Mouse (Mus musculus): Measurements from ENCODE around the gene Teddm2.
A peak's percentile ranks its signal among the peaks of the same experiment; 100 is the strongest.

The Teddm2 gene

DNA sequence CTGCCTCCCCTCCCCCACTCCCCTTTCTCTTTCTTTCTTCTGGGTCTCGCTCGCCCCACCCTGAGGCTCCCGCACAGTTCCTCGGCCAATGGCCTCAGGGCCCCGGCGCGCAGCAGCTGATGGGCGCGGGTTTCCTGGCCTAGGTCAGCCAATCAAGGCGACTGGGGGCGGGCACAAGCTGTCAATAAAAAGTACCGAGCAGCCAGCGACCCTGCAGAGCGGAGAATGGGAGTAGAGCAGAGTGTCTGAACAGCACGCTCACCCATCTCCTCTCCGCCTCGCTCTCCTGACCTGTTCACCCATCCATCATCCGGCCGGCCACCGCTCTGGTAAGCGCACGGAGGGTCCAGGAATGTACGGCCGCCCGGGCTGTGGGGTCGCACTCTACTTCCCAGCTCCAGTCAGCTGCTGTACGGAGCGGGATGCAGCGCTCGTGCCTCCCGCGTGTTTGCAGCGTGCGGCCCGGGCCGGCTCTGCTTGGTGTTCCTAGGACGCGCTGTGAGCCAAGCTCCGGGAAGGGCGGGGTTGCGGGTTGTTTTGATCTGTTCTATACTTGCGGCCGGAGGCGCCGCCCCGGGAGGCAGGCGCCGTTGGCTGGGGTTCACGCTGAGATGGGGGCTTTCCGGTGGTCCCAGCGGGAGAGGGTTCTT, at the start of gene Teddm2, which contains the start of gene Glul:
Teddm2 (minus strand) TSS at position 498 of the 650 bp plus-strand sequence.
Glul (plus strand) TSS at position 214 of the 650 bp plus-strand sequence.
- DNase-seq (ENCODE audit: low read depth, low spot score): peak; percentile 89

DNA sequence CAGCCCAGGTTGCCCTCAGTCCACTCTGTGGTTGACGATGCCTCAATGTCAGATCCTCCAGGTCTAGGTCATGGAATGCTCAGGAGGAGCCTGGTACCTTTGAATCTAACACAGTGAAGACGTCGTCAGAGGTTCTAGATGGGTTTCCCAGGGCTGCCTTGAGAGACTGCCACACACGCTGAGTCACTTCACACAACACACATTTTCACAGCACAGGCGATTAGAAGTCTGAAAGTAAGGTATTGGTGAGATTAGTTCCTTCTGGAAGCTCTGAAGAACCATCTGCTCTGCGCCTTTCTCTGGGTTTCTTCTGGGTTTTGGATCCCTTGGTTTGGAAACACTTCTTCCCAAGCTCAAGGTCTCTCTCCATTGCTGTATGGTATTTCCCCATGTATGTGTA, 47.8 kb upstream of the Teddm2 start:
- DNase-seq (ENCODE audit: low read depth, low spot score): no peak

DNA sequence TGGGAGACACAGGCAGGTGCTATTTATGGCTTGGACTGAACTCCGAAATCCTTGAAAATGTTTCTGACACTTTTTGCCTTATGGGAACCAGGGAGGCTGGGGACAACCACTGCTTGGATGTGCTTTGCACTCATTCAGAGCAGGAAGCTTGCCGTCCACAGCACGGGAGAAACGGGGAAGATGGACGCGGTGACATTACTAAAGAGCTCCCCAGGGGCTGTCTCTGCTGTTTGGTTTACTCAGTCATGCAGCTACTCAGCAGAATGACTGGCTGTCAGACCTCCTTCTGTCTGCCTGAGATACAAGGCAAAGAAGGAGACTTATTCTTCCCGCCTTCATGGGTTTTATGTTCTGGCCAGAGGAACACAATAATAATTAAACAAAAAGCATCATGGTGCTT, 46.9 kb upstream of the Teddm2 start:
- DNase-seq (ENCODE audit: low read depth, low spot score): no peak

DNA sequence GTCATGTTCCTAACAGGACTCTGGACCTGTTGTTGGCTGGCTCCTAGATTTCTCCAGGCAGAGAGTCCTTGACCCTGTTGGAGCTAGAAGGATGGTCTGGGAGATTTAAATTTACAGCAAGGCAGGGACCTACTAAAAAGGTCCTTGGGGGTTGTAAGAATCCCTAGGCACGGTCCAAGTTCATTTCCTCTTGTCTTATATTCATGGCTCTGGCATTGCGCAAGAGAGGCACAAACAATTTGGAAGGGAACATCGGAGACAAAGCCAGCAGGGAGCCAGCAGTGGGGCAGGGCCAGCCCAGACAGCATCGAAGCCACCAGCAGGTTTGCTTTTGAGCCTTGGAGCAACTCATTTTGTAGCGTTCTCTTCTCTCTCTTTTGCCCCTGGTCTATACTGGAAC, 45.2 kb upstream of the Teddm2 start:
- no peak for DNase-seq (ENCODE audit: low read depth, low spot score)

DNA sequence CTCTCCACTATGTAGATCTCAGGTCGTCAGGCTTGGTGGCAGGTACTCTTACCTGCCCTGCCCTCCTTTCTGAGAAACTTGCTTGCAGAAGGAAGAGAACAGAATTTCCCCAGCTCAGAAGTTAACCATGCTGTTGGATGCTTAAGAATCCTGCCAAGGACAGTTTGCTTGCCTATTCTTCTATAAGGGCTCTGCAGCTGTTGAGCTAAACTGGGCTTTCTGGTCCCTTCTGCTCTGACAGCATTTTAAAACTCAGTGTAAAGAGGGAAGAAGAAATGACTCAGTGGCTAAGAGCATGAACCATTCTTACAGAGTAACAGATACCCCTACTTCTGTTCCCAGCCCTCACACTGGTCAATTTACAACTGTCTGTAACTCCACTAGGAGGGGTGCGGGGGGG, 41.0 kb upstream of the Teddm2 start:
- DNase-seq (ENCODE audit: low read depth, low spot score): no peak

DNA sequence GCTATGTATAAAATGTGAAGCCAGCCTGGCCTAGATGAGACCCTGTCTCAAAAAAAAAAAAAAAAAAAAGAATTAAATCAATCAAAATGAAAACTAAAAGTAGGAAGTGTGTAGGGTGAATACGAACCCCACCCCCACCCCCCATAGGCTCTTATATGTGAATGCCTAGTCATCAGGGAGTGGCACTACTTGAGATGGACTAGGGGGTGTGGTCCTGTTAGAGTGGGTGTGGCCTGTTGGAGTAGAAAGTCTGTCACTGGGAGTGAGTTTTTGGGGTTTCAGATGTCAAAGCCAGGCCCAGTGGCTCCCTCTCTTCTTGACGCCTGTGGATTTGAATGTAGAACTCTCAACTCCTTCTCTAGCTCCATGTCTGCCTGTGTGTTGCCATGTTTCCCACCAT, 37.0 kb upstream of the Teddm2 start:
- no peak for DNase-seq (ENCODE audit: low read depth, low spot score)

DNA sequence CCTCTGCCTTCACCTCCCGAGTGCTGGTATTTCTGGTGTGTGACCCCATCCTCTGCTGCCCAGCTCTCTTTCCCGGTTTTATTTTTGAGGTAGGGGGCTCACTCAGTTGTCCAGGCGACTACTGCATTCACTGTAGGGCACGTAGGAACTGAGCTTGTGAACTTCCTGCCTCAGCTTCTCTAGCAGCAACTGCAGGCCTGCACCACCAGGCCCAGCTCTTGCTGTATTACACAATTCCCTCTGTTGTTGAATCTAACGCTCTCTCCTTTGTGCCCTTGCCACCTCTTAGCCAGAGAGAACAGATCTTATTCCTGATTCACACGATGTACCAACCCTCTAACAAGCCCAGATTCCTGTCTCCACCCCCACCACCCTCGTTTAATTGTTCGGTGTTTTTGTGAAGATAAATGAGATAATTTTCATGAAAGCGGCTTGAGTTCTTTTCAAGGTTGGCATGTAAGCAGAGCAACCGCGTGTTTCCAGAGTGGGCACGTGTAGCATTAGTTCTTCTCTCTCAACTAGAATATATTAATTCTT, 35.9 kb upstream of the Teddm2 start:
- no peak for DNase-seq (ENCODE audit: low read depth, low spot score)

DNA sequence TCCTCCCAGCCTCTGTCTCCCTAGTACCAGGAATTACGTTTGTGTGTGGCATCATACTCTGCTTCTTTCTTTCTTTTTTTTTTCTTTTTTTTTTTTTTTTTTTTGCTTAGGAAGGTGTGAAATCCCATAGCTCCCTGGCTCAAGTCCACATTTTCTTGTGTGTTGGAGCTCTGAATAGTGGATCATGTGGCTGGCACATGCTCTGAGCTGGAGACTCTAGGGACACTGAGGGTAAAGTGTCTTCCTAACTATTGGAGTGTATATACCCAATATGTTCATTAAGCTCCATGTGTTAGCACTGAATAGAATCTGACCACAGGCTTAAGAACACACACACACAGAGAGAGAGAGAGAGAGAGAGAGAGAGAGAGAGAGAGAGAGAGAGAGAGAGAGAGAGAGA, 33.7 kb upstream of the Teddm2 start:
- DNase-seq (ENCODE audit: low read depth, low spot score): no peak

DNA sequence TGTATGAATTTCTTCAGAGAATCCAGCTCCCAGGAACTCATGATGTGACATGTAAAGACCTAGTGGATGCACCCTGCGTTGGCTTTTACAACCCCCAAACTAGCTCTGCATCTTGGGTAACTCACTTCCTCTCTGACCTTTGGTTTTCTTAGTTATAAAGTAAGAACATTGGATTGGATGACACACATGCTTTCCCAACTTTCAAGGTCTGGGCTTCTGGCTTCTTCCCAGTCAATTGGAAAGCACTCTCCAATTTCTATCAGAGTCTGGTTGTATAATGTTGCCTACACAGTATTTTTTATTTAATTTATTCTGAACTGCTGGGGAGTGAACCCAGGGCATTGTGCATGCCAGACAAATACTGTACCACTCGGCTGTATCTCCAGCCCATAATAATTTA, 30.4 kb upstream of the Teddm2 start:
- no peak for DNase-seq (ENCODE audit: low read depth, low spot score)

DNA sequence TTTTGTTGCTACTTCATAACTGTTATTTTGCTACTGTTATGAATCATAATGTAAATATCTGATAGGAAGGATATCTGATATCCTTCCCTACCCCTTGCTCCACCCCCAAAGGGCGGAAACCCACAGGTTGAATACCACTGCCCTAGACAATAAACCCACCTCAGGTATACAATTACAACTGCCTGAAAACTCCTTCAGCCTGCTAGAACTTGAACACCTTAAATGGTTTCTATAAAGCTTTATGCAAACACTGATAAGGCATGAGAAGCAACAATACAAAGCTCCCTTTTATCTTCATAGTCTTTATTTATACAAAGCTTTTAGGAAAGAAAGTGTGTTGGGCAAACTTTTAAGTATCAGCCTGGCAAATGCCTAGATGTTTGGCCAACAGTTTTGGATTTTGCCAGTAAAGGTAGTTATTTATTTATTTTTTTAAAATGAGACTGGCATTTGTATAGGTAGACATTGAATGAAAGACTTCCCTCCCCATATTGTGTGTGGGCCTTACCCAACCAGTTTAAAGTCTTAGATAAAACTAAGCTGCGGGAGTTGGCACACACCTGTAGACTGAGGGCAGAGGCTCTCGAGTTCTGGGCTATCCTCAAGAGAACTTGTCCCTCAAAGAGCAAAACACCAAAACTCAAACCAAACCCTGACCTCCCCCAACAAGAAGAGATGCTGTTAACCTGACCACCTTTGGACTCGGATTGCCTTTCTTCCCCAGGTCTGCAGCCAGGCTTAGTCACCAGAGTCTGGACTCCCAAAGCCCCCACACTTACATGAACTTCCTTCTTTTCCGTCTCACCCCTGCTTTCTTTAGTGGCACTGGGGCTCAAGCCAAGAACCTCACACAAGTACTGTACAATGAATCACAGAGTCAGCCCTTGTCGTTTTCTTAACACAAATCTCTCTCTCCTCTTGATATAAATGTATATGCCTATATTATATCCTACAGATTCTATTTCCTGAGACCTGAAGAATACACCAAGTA, 24.7 kb upstream of the Teddm2 start:
- DNase-seq (ENCODE audit: low read depth, low spot score): no peak

DNA sequence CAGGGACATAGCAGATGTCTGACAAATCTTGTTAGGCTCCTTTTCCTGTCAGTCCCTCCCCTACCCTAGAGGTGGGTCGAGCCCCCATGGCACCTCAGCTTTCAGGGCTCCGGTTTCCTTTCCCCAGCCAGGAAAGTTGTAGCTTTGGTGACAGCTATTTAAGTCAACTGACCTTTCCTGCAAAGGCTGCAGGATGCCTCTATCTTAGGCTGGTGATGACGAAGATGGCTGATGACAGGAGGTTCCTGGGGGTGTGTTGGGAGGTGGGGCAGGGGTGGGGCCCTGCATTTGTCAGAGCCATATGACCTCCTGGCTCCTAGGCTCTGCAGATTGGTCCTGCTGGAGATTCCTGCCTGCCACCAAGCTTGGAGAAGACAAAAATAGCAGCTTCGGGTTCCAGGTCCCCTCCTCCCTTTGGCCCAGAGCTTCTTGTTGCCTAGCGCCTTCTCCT, 22.6 kb upstream of the Teddm2 start:
- no peak for DNase-seq (ENCODE audit: low read depth, low spot score)

DNA sequence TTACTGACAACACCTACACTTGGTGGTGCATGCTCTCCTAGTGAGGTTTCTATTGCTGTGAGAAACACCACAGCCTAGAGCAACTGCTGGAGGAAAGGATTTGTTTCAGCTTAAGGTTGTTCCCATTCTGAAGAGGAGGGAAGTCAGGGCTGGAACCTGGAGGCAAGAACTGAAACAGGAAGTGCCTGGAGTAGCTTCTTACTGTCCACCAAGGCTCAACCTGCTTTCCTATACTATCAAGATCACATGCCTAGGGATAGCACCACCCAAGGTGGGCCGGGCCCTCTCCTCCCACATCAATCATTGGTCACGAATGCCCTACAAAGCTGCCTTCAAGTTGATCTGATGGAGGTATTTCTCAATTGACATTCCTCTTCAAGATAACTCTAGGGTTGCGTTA, 21.6 kb upstream of the Teddm2 start:
- DNase-seq (ENCODE audit: low read depth, low spot score): no peak

DNA sequence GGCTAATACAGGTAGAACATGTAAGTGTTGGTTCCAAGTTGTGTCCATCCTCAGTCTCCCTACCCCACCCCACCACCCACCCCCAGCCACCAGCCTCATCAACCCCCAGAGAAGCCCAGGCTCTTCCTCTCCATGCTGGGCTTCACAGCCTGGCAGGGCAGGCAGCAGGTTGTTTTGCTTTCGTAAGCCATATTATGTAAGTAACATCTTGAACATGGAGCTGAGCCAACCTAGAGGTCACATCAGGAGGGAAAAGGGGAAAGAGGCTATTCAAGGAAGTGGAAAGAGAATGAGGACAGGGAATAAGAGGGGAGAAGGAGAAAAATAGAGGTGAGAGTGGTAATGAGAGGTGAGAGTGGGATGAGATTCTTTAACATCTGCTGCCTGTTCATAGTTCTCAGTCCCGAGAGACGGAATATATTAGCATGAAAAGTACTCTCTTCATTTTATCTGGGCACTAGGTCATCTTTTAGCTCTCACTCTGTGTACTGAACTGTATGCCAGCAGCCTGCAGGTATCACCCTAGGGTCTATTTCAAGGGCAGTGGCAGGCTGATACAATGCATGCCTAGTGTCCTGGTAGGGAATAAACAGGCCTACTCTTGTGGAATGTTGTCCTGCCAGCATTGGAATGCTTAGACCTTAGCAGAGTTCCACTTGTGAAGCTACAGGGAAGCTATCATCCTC, 18.6 kb upstream of the Teddm2 start:
- no peak for DNase-seq (ENCODE audit: low read depth, low spot score)

DNA sequence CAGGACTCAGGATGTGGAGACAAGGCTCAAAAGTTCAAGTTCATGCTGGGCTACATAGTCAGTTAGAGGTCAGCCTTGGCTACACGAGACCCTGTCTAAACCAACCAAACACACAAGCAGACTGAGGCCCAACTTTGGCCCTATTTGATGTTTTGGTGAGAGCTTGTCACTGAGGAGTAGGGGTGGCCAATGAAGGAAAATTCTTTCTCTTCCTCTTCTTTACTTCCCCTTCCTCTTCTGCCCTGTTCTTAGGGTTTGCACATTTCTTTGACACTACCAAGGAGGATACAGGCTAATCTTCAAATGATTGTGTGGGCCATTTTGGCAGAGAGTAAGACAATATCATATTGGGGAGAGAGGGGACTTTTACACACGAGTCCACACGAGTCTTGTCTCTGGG, 13.8 kb upstream of the Teddm2 start:
- no peak for DNase-seq (ENCODE audit: low read depth, low spot score)

DNA sequence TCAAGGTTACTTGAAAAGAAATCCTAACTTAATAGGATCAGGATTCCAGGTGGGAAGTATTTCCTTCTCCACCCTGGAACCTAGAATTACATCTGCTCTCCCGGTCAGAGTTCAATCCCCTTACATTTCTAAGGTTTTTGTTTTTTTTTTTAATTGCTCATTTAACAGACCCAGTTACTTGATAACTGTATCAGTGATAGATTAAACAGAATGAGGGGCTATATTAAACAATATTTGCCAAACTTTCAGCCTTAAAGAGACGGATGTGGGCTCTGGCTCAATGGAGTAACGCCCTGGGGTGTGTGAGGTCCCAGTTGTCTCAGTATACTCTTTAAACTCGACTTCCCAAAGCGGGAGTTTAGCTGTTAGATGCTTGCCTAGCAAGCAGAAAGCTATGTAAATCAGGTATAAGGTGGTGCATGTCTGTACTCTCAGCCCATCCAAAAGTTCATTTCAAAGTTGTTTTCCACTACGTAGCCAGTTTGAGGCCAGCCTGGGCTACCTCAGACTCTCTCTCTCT, 11.3 kb upstream of the Teddm2 start:
- no peak for DNase-seq (ENCODE audit: low read depth, low spot score)

DNA sequence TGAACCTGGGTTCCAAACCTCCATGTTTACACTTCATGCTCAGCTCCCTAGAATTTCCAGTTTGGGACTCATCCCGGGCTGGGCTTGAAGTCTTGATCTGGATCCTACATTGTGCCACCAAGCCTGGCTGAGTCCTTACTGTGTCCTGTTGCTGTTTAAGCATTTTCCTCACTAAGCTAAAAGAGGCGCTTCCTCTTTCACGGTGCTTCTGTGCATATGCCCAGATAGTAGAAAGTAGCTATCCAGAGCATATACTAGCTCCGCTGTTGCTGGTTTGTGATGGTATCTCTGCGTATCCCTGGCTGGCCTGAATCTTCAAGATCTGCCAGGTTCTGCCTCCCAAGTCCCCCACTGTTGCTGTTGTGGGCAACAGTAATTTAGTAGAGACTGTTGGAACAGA, 10.4 kb upstream of the Teddm2 start:
- DNase-seq (ENCODE audit: low read depth, low spot score): no peak

DNA sequence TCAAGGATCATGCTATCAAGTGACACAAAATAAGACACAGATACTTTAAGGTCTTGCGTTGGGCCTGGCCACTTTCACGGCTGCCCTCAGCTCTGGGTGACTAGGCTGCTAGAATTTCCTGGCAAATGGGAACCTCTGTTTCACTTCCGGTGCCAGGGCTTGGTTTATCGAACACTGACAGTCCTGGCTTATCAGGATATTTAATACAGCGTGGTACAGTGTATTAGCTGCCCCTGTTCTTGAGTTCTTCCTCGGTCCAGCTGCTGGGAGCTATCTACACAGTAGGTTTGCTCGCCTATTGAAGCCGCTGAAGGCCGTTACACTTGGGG, 9.9 kb upstream of the Teddm2 start:
- DNase-seq (ENCODE audit: low read depth, low spot score): no peak

DNA sequence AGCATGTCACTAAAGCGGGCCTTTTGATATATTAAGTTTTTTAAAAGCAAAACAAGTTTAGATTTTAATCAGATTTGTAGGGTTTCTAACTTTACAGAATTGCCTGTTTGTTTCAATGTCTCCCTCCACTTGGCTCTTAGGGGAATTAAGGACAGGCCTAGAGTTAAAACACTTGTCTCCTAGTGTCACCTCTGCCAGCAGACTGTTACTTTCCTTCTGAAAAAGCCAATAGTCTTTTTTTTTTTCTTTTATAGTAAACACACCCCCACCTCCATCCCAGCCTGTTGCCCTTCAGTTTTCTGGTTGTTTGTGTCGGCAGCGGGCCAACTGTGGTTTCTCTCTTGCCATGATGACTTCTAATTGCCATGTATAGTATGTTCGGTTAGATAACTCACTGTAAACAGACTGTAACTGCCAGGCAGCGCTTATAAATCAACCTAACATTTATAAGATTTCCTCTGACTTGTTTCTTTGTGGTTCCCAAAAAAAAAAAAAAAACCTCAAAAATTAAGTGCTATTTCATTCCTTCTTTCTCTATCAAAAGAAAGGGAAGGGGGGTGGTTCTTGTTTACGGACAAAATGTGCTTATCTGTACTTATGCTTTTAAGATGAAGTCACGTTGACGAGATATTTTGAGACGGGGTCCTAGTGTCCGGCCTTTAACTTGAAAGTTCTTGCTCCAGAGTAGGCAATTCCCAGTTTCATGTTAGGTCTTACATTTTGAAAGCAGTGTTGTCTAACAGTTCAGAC, 9.4 kb upstream of the Teddm2 start:
- DNase-seq (ENCODE audit: low read depth, low spot score): no peak

DNA sequence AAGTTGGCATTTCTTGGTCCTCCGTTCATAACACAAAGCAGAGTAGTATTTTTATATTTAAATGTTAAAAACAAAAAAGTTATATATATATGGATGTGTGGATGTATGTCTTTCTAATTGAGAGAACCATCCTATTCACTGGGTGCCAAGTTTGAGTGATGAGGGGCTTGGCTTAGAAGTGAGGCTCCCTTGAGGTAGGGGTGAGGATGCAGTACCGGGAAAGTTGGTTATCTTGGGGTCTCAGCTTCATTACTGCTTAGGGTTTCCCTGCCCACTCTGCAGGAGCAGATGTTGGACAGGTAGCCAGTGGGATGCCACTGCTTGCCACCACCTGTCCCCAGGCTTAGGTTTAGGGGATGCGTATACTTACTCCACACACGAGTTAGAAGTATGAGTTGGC, 8.7 kb upstream of the Teddm2 start:
- no peak for DNase-seq (ENCODE audit: low read depth, low spot score)

DNA sequence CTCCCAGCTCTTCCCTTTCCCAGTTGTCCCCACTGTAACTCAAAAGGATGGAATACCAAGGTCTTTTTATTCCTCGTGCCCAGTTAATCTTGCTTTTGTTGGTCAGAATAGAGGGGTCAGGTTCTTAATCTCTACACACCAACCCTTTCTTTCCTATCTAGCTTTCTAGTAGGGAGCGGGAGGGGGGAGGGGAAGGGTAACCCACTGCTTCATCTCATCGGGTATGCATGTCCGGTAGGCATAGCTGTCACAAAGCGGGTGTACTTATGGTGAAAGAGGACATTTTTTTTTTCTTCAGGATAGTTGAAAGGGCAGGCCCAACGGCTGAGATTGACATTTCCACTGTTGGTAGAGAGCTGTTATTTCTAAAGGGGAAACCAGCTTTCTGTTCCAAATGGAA, 8.2 kb upstream of the Teddm2 start:
- DNase-seq (ENCODE audit: low read depth, low spot score): no peak

DNA sequence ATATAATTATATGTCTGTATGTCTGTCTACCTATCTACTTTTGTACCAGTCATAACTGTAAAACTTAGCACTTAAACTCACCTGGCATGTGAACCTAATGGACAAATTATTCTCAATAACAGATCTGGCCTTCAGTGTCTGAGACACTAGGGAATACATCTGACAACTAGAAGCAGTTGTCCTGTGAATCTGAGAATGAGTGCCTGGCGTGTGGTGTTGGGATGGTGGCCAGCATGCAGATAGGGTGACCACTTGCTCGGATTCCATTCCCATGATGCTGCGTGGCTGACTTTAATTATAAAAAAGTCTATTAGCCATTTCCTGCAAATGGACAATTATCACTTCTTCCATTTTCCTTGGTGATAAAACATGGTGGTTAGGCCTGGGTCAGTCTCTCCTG, 5.9 kb upstream of the Teddm2 start:
- no peak for DNase-seq (ENCODE audit: low read depth, low spot score)

All from retina, postnatal 7 days (tissue).